Mouse (Mus musculus): ENCODE results near the gene Zcrb1. TPM values are rescaled to one million over a fixed set of nuclear protein-coding genes. Genes with fewer than 3 reads are reported as not detected.

Gene Zcrb1
- polyA plus RNA-seq, 1 experiment from 2014 or later, result 175 TPM

GRCm38 (mm10) chr15:93340630-93341379, 57.3 kb downstream of the Zcrb1 start:
- Histone ChIP-seq H3K4me2 (replicated peaks; ENCODE audit: low read depth, low read length) (no peak overlapping the region), H3K9me3 (ENCODE audit: control insufficient read depth, low read length) (no peaks in the 10 kb centered on the region), H3K27me3 (ENCODE audit: control insufficient read depth, insufficient read depth, low read length) (no peaks in the 10 kb centered on the region), H3K36me3 (ENCODE audit: control insufficient read depth, insufficient read depth, low read length) (no peaks in the 10 kb centered on the region), H3K9ac (ENCODE audit: low read depth, low read length) (no peak overlapping the region), H3K27ac (ENCODE audit: low read depth, low read length) (no peak overlapping the region), H3K4me3 (ENCODE audit: low read depth, low read length) (no peak overlapping the region), H3K4me1 (replicated peaks; ENCODE audit: control insufficient read depth, insufficient read depth, low read length) (no peaks in the 10 kb centered on the region)
- DNase-seq (ENCODE audit: low spot score) (no peak), ATAC-seq (ENCODE audit: low FRiP score) (no peak)
- 89% methylated on average over 10 of the region's 10 CpGs for WGBS

GRCm38 (mm10) chr15:93336925-93337761, 61.0 kb downstream of the Zcrb1 start, which contains the start of gene Yaf2:
TSS of gene Yaf2 (minus strand) at chr15:93336935.
- Histone ChIP-seq H3K36me3 (ENCODE audit: control insufficient read depth, insufficient read depth, low read length) (no peaks in the 10 kb centered on the region), H3K27me3 (ENCODE audit: control insufficient read depth, insufficient read depth, low read length) (no peaks in the 10 kb centered on the region), H3K9me3 (ENCODE audit: control insufficient read depth, low read length) (no peaks in the 10 kb centered on the region), H3K4me3 (ENCODE audit: low read depth, low read length) (peak within 1 kb of the TSS; percentile 79), H3K27ac (ENCODE audit: low read depth, low read length) (peak within 1 kb of the TSS; percentile 97), H3K4me1 (replicated peaks; ENCODE audit: control insufficient read depth, insufficient read depth, low read length) (no peaks in the 10 kb centered on the region), H3K9ac (ENCODE audit: low read depth, low read length) (peak within 1 kb of the TSS; percentile 94), H3K4me2 (replicated peaks; ENCODE audit: low read depth, low read length) (peak within 1 kb of the TSS; percentile 50)
- DNase-seq (ENCODE audit: low spot score), result peak; percentile 88
- under 1% methylated on average over 65 of the region's 73 CpGs for WGBS
- ATAC-seq (ENCODE audit: low FRiP score), result peak; percentile 95

- Histone ChIP-seq H3K9me3 (ENCODE audit: control insufficient read depth, low read length) (no peaks in the 10 kb centered on the region), H3K27me3 (ENCODE audit: control insufficient read depth, insufficient read depth, low read length) (no peaks in the 10 kb centered on the region), H3K9ac (ENCODE audit: low read depth, low read length) (peak overlapping the region; percentile 94), H3K4me1 (replicated peaks; ENCODE audit: control insufficient read depth, insufficient read depth, low read length) (no peaks in the 10 kb centered on the region), H3K36me3 (ENCODE audit: control insufficient read depth, insufficient read depth, low read length) (no peaks in the 10 kb centered on the region), H3K27ac (ENCODE audit: low read depth, low read length) (peak overlapping the region; percentile 97), H3K4me2 (replicated peaks; ENCODE audit: low read depth, low read length) (peak overlapping the region; percentile 50; the same call in 1 of the 2 replicates), H3K4me3 (ENCODE audit: low read depth, low read length) (peak overlapping the region; percentile 79)
- ATAC-seq (ENCODE audit: low FRiP score) (no peak), DNase-seq (ENCODE audit: low spot score) (no peak)
- WGBS, result no CpG with 5 or more reads among the region's 52 CpGs
These were observed 61.5 kb downstream of the Zcrb1 start for GRCm38 (mm10) chr15:93336658-93336924.

Other genes starting within 250 kb of the Zcrb1 start
- 13.5 and 16.2 TPM in 2 replicates for gene Gxylt1, start 123.2 kb downstream of the Zcrb1 start, polyA plus RNA-seq (2014; fragmentation: Nextera tagmentation; extraction: Ambion mirVana)
- gene Yaf2, start 61.4 kb downstream of the Zcrb1 start, polyA plus RNA-seq (2014; fragmentation: Nextera tagmentation; extraction: Ambion mirVana), result 130 and 138 TPM in 2 replicates
- 53.9 and 68.7 TPM in 2 replicates for gene Pphln1, start within 50 bp of the Zcrb1 start, polyA plus RNA-seq (2014; fragmentation: Nextera tagmentation; extraction: Ambion mirVana)
- gene Prickle1, start 197.6 kb upstream of the Zcrb1 start, polyA plus RNA-seq (2014; fragmentation: Nextera tagmentation; extraction: Ambion mirVana), result 17.7 and 19.9 TPM in 2 replicates

Measured in hindbrain, embryonic 11.5 days (tissue).